Mouse (Mus musculus): ENCODE measurements around the gene Vmn2r18. TPM values are rescaled to one million over a fixed set of nuclear protein-coding genes. Genes with fewer than 3 reads are reported as not detected.

The Vmn2r18 gene
- total RNA-seq (2023): not detected in 2 replicates

DNA sequence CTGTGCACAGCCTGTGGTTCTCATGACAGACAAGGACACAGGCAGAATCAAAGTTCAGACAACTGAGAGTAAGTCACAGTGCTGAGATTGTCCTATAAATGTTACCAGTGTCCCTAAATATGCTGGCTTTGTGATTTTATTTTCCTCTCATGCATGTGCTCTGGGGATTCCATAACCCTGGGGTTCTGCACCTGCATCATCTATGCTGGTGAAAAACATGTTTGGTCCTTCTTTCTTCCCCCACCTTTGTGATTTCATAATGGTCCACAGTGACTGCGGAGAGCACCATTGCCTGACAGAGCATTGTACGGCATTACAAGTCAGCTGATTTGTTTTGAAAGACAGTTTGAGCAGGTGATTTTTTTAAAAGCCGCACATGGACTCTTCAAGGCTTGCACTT is at the start of gene Vmn2r18:
TSS of gene Vmn2r18 (minus strand) at position 101 of the 400 bp plus-strand sequence.

DNA sequence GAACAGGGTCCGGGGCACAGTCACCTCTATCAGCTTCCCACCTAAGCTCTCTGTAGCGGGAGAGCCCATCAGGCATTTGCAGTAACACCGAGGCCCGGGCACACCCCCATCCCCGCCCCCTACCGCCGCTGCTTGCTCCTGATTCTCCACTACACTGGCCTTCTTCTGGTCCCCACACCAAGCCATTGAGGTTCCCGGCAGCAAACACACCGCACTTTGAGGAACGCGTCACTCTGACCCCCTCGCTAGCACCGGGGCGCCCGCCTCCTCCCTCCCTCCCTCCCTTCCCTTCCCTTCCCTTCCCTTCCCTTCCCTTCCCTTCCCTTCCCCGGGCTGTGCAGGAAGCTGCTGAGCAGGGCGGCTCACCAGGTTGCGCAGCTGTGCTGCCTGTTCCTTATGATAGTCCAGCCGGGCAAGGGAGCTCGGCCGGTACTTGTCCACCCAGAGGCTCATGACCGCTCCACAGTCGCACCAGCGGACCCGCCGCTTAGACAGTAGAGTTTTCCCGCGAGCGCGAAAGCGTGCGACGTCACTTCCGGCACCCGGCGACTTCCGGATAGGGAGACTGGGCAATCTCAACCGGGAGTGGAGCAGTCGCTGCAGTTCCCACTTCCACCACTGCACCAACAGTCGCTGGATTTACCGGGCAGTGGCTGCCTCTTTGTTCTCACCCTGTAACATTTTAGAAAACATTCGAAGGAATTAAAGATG is 45.0 kb upstream of the Vmn2r18 start, which contains the start of gene Rfc3:
TSS of gene Rfc3 (minus strand) at position 543 of the 711 bp plus-strand sequence.

Other genes starting within 250 kb of the Vmn2r18 start
- gene Gm42906, start 177.9 kb downstream of the Vmn2r18 start, total RNA-seq (2023): not detected in 2 replicates
- gene Rfc3, start 45.2 kb upstream of the Vmn2r18 start, total RNA-seq (2023): 28.2 and 35.1 TPM in 2 replicates

Data from neutrophil, adult 65 days (primary cell).